Mouse (Mus musculus) megakaryocyte-erythroid progenitor cell, adult 5-6 weeks (primary cell): ENCODE results near the gene Col1a1. TPM values are rescaled to one million over a fixed set of nuclear protein-coding genes. Genes with fewer than 3 reads are reported as not detected.

ENCODE experiments used
- ATAC-seq: replicated peaks from 2 replicates; pipeline ENCODE4 v1.8.0; 2016; ENCODE audit warnings: mild to moderate bottlenecking, inconsistent platforms; ENCODE audit not compliant: severe bottlenecking, poor library complexity, low FRiP score, low TSS enrichment
- total RNA-seq, 2 experiments: library from RNA; stranded (forward) in 1 of 2; stranded (reverse) in 1 of 2; fragments of 200-1000, 215-1000 nt in 1 of 2; fragments of >200 nt in 1 of 2; fragmentation: Nextera tagmentation in 1 of 2; gene quantifications; 2 replicates each; pipeline ENCODE4 v1.2.3; 2014 to 2017

Gene Col1a1
- total RNA-seq, 2 experiments from 2014 or later, result not detected

DNA sequence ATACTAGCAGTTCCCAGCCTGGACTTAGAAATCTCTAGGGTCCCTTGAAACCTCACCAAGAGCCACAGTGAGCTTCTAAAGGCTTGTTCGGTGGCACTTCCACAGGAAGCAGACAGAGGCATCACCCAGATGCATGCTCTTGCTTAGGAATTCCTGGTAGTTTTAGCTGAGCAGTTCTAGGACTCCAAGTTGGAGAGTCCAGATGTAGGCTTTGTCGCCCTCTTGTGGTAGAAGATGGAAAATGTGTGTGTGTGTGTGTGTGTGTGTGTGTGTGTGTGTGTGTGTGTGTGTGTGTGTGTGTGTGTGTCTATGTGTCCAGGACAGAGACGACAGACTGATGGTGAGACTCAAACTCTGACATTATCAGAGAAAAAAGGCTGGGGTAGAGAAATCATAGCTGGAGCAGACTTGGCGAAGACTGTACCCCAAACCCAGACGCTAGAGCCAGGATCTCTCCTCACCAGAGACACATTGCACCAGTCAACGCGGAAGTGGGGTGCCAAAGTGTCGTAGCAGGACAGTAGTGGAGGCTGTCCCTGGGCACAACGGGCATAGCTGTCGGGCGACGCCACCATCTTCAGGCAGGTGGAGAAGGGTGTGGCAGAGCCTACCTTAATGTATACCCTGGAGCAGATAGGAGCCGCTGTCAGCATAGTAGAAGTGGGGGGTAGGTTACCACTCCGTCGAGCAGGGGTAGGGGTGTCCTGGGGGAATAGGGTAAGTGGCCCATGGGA lies 34.4 kb downstream of the Col1a1 start:
- ATAC-seq, result peak; percentile 47; the same call in 1 of the 2 replicates

DNA sequence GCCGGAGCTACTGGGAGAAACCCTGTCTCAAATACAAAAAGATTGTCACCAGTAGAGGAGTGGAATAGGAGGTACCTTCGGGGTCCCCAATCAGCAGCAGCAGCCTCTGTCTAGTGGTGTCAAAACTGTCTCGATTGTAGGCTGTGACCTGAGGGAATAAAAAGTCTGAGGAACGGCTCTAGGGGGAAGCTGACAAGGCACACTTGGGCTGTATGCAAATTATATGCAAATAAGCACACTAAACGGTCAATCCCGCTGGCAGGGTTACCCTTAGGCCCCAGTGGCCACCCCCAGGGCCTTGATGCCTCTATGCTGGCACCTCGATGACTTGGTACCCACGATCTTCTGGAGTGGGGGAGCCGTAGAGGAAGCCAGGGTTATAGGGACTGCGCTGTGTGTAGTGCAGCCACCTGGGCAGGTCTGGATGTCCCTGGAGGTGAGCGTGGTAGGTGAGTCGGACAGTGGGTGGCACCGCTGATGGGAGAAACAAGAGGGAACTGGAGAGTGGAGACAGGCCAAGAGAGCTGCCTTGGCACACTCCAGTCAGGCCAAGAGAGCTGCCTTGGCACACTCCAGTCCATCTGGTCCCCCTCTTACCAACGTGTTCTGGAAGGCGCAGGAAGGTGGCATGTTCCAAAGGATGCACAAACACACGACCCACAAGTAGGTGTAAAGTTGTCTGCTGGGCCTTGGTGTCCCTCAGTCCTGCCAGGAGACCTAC lies 36.0 kb downstream of the Col1a1 start:
- ATAC-seq, result no peak

DNA sequence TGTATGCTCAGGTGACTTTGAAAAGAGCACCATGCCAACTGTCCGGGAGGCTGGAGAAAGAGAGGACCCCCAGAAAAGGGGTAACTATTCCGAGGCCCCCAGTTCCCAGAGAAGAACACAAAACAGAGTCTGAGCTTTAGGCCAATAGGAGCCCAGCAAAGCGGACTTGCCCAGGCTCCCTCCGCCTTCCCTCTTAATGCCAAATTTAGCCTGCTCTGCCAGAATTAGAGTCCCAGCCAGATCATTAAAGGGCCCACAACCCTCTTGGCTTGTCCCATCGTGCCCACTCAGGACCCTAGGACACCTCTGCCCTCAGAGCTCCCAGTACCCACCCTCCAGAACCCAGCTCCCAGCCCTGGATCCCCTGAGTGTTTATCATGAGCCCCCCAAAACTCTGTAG lies 36.9 kb downstream of the Col1a1 start:
- ATAC-seq, result no peak

DNA sequence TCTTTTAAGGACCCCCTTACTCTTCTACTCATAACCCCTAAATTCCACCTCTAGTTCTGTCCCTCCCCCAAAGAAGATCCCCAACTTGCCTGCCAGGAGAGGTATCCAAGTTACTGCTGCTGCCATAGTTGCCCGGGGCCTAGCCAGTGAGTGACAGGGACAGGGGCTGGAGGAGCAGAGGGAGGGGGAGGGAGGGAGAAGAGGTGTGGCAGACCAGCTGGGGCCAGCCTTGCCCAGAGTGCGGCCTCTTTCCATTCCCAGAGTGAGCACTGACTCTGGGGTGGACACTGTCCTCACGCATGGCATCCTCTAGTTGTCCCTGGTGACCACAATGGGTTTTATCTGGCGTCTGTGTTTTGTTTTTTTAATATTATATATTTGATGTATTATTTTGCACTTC lies 37.3 kb downstream of the Col1a1 start:
- ATAC-seq, result no peak

DNA sequence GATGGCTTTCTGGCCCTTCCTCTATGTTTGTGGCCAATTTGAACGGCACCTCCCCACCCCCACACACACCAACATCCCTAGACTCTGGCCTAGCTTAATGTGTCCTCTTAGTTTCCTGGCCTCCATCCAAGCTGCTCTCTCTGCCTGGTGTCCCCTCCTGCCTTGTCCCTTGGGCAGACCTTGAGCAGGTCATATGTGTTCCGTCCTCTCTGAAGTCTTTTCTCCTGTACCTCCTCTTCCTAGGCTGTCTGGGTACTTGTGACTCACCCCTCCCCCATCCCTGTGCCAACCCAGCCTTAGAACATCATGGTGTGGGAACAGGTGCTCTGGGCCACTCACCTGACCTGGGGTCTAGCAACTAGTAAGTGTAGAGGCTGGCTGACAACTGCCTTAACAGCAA lies 38.9 kb downstream of the Col1a1 start:
- ATAC-seq, result no peak

DNA sequence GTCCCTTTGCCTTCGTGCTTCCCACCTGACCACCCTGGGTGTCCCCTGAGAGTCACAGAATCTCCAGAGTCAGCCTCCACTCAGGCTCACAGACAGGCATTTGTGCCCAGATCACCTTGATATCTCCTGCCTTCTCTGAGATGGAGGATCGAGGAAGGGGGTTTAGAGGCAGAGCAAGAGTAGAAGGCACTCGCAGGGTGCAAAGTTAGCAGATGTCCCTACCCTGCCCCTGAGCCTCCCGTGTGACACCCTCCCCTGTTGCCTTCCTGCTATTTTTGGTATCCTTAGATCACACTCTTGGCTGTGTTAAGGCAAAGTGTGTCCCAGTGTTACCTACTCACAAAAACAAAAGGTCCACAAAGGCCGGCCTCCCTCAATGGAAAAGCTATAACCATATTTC lies 40.2 kb downstream of the Col1a1 start, which contains the start of gene Sgca:
Gene Sgca, minus strand, starts transcription at position 129 of the 400 bp plus-strand sequence.
- no peak for ATAC-seq

DNA sequence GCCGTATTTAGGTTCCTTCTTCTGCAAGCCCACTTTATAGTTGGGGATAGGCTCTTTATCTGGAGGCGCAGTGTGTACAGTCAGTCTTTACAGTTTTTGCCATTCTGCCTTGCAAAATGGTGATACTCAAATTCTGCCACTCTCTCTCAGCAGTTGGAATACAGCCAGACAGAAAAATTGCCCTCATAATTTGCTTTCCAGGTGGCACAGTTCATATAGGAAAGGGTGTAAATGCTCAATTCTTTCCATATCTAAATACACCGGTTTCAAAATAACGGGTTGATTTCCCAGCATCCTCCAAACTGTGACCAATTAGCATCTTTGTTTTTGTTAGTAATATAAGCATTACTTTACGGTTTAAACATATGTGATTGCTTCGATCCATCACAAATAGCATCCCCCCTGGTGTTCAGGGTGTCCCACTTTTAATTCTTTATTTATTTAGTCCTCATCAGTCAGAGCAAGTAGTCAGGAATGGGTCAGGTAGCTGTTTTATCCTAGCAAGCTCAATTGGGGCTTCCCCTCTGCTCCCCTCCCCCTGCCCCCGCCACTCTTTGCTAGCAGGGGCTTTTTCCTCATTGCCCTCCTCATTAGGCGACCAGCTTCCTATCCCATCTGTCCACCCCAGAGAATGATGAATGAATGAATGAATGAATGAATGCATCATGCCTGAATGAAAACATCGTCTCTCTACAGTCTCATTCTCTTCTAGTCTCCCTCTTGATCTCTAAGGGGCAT lies 42.3 kb downstream of the Col1a1 start:
- peak; percentile 32; the same call in 1 of the 2 replicates for ATAC-seq

DNA sequence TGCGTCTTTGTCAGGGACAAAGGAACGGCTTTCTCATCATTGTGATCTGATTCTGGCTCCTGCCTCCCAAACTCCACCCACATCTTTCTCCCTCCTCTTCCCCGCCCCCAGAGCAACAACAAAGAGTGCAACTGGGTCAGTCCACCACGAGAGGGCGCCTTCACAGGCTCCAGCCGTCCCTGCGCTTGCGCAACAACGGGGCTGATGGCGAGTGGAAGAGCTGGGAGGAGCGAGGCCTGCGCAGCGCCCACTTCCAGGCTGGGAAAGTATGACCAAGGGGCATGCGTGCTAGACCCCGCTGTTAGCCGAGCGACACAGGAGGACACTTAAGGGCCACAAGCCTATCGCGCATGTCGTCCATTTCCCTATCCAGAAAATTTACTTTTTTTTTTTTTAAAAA lies 42.9 kb downstream of the Col1a1 start:
- ATAC-seq, result peak; percentile 90

DNA sequence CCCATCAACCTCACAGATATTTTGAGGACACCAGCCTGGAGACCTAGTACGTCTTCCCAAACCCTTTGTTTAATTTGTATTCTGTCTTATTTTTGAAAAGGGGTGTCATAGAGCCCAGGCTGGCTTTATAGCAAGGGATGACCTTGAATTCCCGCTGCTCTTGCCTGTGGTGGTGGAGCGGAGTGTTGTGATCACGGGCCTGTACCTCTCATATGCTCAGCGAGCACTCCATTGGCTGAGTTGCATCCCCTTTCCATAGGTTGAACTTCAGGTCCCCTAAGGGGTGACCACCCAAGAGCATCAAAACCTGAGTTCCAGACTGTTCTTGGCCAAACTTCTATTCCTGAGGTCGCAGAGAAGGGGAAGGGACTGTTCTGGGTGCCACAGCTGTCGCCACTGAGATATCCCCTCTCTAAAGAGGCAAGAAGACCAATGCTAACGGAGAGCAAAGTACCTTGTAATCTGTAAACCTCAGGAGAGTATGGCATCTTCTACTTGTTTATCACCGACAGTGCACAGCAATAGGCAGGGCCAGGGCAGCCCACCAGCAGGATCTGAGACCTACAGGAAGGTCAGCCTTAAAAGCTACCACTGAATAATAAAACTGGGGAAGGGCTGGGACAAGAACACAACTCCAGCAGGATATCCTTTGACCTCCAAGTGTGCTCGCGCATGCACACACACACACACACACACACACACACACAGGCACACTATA lies 43.6 kb downstream of the Col1a1 start:
- peak; percentile 64 for ATAC-seq

DNA sequence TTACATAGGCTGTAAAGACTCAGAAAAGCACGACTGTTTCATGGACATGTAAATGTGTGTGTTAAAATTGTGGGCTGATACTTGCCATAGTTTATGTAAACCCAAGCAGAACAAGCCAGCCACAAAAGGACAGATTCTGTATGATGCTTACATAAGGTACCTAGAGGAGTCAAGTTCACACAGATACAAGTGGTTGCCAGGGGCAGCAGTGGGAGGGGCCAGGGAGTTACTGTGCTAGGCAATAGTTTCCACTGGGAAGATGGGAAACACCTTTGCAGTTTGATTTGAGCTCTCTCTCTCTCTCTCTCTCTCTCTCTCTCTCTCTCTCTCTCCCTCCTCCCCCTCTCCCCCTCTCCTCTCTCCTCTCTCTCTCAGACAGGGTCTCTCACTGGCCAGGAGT lies 49.1 kb downstream of the Col1a1 start:
- no peak for ATAC-seq

DNA sequence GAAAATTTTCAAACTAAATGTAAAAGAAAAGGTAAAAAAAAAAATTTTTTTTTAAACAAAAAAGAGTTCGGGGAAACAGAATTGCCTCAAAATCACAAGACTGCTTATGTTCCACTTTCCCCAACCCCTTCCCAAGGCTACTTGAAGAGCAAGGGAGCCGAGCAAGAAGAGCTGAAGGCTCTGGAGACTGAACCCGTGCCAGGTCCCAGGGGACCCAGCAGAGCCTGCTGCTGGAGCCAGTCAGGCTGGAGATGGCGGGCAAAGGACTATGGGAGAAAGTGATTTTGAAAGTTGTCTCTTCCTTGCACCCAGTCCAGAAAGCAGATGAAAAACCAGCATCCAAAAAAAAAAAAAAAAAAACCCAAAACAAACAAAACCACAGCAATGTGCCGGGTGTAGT lies 49.8 kb downstream of the Col1a1 start:
- no peak for ATAC-seq

DNA sequence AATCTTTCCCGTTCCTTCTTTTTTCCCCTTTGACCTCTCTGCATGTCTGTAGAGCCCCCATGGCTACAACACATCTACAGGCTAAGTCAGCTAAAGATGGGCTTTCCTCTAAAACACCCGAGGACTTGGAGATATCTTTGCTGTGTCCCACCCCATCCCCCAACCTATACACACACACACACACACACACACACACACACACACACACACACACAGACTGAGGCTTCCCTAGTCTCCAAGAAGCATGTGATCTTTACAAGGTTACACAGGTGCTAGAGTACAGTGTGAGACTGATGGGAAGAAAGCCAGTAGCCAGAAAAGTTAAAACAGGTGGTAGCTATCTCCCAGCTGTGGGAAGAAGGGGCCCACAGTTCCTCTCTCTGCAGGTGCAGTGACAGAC lies 50.4 kb downstream of the Col1a1 start:
- ATAC-seq, result no peak

DNA sequence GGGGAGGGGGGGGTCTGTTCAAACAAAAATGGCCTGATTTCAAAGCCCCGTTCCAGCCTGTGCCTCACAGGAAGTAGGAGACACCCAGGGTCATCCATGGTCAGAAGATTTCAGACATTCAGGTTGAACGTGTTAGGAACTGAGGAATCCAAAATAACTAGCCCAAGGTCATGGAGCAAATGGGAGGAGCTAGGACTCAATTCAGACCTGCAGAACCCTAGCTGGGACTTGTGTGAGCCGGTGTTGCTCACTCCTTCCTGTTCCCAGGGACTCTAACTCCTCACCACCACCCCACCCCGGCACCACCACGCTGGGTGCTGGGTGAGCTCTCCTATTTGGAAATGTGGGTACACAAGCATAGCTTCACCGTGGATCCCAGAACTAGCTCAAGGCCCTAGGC lies 51.3 kb downstream of the Col1a1 start:
- ATAC-seq, result no peak

DNA sequence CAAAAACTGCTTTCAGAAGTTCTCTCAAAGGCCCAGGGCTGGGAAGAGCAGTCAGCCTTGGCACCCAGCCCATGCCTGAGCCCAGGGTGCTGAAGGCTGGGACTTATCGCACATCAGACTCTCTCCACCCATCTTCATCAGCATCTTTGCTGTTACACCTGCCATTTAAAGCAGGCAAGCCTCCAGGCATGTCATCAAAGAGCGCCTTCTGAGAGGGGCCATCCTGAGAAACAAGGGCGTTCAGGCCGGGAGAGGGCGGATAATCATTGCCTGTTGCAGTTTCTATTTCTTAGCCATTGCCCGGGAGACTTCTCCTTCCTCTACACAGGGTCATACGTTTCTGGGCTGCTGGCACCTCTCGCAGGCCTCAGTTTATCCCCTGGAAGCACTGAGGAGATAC lies 51.8 kb downstream of the Col1a1 start:
- peak; percentile 24; the same call in 1 of the 2 replicates for ATAC-seq

DNA sequence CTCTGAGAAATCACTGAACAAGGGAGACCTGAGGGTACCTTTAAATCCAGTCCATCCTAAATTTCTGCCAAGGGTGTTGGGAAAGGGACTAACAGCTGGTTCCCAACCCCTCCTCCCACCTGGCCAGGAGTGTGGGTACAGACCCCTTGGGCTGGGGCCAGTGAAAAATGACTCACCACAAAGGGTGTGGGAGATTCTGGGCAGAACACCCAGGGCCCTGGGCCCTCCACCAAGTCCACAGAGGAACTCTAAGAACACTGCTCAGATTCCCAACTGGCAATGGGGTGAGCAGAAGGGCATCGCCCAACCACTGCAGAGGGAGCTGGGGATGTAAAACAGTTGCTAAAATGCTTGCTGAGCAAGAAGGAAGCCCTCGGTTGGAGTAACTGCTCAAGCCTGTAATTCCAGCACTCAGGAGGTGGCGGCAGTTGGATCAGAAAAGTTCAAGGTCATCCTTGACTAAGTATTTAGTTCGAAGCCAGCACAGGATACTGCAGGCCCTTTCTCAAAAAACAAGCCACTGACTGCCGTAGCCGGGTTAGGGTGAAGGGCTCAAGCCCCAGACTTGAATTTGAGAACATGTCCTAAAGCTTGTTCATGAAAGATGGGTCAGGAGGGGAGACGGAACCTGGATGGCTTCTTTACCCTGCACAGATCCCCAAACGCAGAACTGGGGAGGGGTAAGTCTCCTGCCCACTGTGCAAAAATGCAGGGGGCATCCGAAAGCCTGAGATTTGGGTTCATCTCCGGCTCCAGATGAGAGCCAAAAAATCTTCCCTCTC lies 52.9 kb downstream of the Col1a1 start:
- no peak for ATAC-seq

DNA sequence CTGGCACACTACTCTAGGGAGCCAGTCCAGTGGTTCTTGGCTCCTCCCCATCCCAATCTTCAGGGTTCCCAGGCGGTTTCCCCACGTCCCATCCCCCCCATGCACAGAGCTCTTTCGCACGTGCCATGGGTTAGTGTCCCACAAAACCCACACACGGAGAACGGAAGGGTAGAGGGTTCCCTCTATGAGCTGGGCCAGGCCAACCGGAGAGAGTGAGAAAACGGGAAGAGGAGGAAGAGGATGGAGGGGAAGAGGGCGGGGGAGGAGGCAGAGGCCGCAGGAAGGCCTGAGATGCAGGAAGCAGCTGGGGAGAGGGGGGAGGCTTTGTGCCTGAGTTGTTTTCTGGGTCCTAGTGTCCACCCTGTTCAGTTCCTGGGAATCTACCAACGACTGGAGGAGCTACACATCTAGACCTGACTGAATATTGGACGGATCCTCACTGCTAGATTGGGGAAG lies 53.6 kb downstream of the Col1a1 start:
- ATAC-seq, result peak; percentile 49

DNA sequence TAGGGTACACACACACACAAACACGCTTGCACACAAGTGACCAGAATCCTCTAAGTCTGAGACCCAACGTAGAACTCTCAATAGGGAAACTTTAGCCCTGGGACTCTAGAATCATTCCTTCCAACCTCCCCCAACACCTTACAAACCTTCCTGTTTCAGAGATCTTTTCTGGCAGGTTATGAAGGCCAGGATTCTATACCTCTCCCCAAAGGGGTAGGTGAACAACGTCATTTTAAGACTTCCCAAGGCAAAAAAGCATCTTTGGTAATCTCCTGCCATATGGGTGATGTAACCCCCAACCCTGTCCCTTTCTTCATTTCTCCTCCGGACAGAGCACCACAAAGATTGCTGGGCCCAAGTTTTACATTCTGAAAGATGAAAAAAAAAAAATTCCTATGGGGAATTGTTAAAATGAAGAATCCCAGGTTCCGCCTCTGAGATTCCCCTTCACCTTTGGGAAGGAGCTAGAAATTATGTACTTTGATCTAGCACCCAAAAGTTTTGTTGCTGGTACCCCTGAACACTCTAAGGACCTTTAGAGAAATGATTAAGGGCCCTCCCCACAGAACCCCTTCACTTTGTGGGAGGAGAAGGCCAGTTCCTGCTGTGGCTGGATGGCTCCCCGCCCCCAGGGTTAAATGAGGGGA lies 54.2 kb downstream of the Col1a1 start:
- 0 out of 2 replicates have a peak, but pooled peaks have one; percentile 2 for ATAC-seq
